Mouse (Mus musculus): ENCODE data around the gene Tmem56.

The Tmem56 gene

DNA sequence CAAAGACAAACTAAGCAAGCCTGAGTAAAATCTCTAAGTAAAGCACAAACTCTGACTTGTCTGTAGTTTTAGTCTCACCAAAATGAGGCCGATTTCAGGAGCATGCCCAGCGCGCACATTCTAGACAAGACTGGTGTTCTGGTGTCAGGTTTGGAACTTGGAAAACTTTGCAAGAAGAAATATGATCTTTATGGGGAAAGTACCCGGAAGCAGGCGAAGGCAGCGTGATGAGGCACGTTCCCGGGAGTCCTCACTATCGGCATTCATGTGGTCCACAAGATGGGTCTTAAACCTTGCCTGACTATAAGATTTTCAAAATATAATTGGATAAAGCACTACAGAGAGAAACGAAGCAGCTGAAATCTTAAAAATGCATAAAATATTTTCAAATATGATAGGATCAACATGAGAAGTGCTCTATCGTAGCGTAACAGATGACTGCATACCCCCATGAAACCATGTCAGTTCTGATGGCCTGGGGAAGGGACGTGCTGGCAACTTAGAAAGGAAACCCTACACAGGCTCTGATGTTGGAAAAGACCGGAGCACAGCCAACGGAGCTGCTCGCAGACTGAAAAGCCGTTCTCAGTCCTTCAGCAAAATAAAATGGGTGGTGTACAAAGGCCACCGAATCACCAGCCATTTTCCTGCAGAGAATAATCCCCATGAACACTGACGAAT, 76.6 kb downstream of the Tmem56 start:
- CTCF ChIA-PET: interaction anchor here in 1 of 4 experiments (1.0 kb wide), 1 partner anchor 35 kb away, joined by 4 read pairs; the partner anchor contains the start of gene Rwdd3

DNA sequence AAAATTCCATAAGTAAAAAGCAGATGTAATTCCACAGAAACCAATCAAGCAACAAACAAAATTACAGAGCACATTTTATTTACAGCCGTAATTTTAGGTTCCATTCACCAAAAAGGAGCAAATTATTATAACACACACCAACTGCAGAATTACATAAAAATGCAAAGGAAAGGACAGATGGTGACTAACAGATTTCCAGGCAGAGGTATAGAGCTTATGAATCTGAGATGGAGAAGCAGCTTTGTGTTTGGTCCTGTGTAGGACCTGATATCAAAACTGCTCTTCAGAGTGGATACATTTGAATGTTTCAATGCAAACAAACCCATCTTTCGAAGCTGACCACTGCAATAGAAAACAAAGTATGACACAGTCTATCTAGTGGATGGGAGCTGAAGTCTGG, 80.3 kb downstream of the Tmem56 start:
- POLR2A ChIA-PET: no interaction called here
- CTCF ChIA-PET: no interaction called here

More for the DNA sequence above, 76.6 kb downstream of the Tmem56 start:
- POLR2A ChIA-PET: interaction anchor here in 3 of 4 experiments (0.5 to 1.6 kb wide), 13 partner anchors 11 to 535 kb away, joined by 3 to 6 read pairs (median 4); partner anchors contain the start of genes Alg14 (in 2 of the 3) and Rwdd3 (in 2 of the 3)

DNA sequence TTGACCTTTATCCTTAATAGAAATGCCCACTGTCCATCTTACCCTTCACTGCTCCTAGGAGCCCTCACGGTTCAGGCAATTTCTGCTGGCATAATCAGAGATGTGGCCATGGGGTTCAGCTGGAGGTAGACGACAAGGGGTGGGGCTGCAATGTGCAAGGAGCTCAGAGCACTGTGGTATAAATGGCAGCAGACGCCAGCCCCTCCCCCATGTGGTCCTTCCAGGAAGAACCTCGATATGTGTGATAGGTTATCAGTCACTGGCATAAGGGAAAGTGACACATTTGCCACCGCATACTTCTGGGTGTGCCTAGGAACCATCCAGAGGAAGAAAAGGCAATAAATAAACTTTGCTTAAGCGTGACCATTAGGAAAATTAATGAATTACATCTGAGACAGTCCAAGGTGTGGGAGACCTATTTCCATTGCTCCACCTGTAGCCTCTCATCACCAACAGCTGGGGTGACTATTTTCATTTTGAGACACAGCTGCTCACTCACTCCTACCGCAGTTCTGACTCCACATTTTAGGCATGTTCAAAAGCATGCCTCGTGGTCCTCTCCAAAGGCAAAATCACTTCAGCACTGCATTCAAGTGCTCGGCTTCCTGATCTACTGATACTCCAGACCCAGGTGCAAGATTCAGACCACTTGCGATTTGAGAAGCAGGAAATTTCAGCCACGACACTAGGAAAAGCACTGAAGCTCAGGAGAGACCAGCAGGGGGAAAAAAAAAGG, 81.7 kb downstream of the Tmem56 start:
- POLR2A ChIA-PET: interaction anchor here in 1 of 4 experiments (1.3 kb wide), 1 partner anchor 90 kb away, joined by 5 read pairs; the partner anchor contains the start of gene Alg14
- CTCF ChIA-PET: interaction anchor here in 1 of 4 experiments (0.8 to 1.3 kb wide), 2 partner anchors 11 to 40 kb away, joined by 3 read pairs; no protein-coding TSS in a partner anchor

DNA sequence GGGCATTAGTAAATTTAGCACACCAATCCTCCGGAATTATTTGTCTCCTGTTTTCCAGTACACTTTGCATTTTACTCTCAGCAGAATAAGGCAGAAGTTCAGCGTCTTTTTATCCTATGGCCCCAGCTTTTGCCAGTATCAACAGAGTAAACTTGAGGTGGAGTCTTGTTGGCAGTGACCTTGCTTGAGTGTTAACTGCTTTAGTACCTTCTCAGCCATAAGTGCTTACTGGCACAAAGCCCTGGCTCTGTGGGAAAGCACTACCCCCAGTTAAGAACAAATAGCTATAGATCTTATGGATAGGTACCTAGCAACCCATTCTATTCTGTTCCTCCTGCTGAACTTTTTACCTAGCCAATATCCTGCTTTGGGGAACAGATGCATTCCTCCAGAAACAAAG, 93.7 kb downstream of the Tmem56 start:
- ChIA-PET POLR2A (interaction anchor here in 1 of 4 experiments (0.5 kb wide), 1 partner anchor 247 kb away, joined by 3 read pairs; no protein-coding TSS in a partner anchor), CTCF (no interaction called here)

- ChIA-PET POLR2A (no interaction called here), CTCF (no interaction called here)
These were observed 95.4 kb downstream of the Tmem56 start for GRCm38 (mm10) chr3:121187510-121187909.

DNA sequence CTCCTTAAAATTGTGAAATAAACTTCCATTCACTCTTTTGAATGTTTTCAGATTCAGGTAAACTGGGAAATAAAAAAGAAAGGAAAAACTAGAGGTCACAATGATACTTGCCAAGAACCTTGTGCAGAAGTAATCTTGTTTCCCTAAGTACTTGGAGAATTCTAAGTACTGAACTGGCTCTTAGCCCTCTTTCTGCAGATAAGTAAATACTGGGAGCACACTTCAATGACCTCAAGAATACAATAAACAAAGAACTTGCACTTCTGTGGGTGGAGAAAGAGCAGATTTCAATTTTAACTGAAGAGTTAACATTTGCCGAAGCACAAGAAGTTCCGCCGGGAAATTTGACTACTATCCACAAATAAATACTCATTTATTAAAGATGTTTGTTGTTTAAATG, 96.0 kb downstream of the Tmem56 start:
- CTCF ChIA-PET: no interaction called here
- POLR2A ChIA-PET: no interaction called here

DNA sequence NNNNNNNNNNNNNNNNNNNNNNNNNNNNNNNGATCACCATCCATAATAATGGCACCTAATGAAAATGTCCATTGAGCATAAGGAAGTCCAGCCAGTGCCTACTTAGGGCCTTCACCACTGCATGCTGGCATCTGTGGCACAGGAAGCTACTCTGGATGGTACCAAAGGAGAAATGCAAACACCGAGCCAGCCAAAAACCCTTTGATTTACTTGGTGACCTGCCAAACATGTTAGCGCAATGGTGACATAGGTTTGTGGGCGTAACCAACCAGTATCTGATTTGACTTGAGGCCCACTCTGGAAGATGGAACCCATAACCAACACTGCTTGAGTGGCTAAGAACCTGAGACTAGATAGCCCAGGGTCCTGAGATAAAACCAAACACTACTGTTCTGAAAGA, 97.7 kb downstream of the Tmem56 start:
- POLR2A ChIA-PET: no interaction called here
- CTCF ChIA-PET: no interaction called here

GRCm38 (mm10) chr3:121176011-121176410, 106.9 kb downstream of the Tmem56 start:
- ChIA-PET POLR2A (no interaction called here), CTCF (no interaction called here)

DNA sequence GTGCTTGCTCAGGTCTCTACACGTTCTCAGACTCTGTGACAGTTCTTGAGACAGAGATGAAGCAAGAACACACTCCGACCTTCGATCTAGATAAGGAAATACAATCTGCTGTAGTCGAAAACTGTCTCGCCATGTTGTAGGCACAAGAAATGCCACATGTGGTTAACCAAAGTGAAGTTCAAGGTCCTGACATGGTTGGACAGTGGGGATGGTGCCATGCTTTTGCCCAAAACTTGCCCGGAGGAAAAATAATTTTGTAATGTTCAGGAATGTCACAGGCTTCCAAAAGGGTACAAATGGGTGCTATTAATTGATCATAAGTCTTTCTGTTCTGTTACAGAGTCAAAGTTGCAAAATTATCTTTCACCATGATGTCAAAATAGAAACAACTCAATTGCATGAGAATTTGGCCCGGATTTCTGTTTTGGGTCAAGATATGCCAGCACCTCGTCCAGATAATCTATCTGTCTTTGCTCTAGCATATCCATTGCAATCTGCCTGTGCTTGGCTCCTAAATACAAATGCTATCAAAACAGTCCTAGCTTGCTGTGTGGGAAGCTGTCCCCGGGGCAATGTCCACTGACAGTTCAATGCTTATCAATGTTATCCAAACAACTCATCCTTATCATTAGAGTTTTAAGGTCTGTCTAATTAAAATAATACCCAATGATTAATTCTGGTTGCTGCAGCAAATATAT, 108.5 kb downstream of the Tmem56 start:
- ChIA-PET POLR2A (interaction anchor here in 1 of 4 experiments (0.5 kb wide), 1 partner anchor 318 kb away, joined by 9 read pairs; no protein-coding TSS in a partner anchor), CTCF (no interaction called here)

- ChIA-PET POLR2A (interaction anchor here in 2 of 4 experiments (1.8 to 1.9 kb wide), 2 partner anchors 34 to 118 kb away, joined by 5 to 13 read pairs; partner anchors contain the start of gene Alg14 (in 1 of the 2)), CTCF (interaction anchor here in 2 of 4 experiments (0.6 kb wide), 2 partner anchors 329 to 979 kb away, joined by 3 to 11 read pairs; no protein-coding TSS in a partner anchor)
These were observed 110.2 kb downstream of the Tmem56 start for GRCm38 (mm10) chr3:121172718-121173117.

DNA sequence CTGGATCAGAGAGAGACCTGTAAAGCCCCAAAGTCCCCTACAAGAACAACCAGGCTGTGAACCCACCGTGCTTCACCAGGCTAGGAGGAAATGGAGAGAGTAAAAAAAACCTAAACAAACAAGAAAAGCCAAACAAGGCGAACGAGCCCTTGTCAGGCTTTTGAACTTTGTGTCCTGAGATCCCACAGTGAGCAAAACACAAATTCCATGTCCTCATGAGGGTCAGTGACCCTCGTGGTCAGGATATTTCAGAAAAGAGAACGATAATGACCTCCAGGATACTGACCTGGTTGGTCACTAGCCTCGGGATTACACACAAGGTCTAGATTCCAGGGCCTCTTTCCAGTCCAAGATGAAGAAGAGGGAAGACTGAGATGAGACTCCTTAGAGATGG, 111.0 kb downstream of the Tmem56 start:
- ChIA-PET CTCF (interaction anchor here (0.6 to 2.4 kb wide), 30 partner anchors 8 to 564 kb away, joined by 3 to 24 read pairs (median 4); partner anchors contain the start of gene Alg14 (in 3 of the 4)), POLR2A (interaction anchor here in 3 of 4 experiments (0.6 to 2.3 kb wide), 28 partner anchors 8 to 565 kb away, joined by 3 to 16 read pairs (median 3); partner anchors contain the start of gene Alg14 (in 3 of the 3))

GRCm38 (mm10) chr3:121171243-121171871, 111.5 kb downstream of the Tmem56 start, which contains the start of gene Rwdd3:
Gene Rwdd3, minus strand, starts transcription at chr3:121171695.
- POLR2A ChIA-PET: interaction anchor here in 3 of 4 experiments (0.6 to 2.3 kb wide), 31 partner anchors 8 to 567 kb away, joined by 3 to 16 read pairs (median 3); partner anchors contain the start of gene Alg14 (in 3 of the 3)

DNA sequence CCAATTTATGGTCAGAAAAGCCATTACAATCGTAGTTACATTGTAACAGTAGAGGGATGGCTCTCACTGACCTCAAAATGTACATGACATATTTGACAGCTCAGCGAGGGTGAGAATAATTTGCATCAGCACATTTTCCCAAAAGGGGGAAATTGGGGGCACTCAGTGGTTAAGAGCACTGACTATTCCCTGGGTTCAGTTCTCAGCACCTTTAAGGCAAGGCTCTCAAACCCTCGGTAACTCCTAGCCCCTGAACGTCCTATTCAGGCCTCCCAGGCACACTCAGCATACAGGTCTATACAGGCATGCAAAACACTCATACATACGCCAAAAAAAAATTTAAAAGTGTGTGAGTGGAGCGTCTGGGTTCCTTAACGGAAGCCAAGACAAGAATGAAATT, 112.3 kb downstream of the Tmem56 start:
- POLR2A ChIA-PET: interaction anchor here in 3 of 4 experiments (0.8 to 2.3 kb wide), 15 partner anchors 8 to 566 kb away, joined by 3 to 16 read pairs (median 4); partner anchors contain the start of gene Alg14 (in 3 of the 3)

More at GRCm38 (mm10) chr3:121171243-121171871, 111.5 kb downstream of the Tmem56 start, which contains the start of gene Rwdd3:
- CTCF ChIA-PET: interaction anchor here (0.5 to 2.4 kb wide), 42 partner anchors 8 to 622 kb away, joined by 3 to 24 read pairs (median 3); partner anchors contain the start of gene Alg14 (in 3 of the 4)

GRCm38 (mm10) chr3:121169092-121169942, 113.6 kb downstream of the Tmem56 start:
- ChIA-PET POLR2A (interaction anchor here in 2 of 4 experiments (0.6 to 1.2 kb wide), 3 partner anchors 12 to 260 kb away, joined by 4 read pairs; no protein-coding TSS in a partner anchor), CTCF (interaction anchor here in 1 of 4 experiments (0.9 kb wide), 1 partner anchor 568 kb away, joined by 4 read pairs; no protein-coding TSS in a partner anchor)

More for the DNA sequence above, 112.3 kb downstream of the Tmem56 start:
- CTCF ChIA-PET: interaction anchor here in 3 of 4 experiments (0.5 to 2.4 kb wide), 18 partner anchors 8 to 565 kb away, joined by 3 to 24 read pairs (median 4); partner anchors contain the start of gene Alg14 (in 2 of the 3)

DNA sequence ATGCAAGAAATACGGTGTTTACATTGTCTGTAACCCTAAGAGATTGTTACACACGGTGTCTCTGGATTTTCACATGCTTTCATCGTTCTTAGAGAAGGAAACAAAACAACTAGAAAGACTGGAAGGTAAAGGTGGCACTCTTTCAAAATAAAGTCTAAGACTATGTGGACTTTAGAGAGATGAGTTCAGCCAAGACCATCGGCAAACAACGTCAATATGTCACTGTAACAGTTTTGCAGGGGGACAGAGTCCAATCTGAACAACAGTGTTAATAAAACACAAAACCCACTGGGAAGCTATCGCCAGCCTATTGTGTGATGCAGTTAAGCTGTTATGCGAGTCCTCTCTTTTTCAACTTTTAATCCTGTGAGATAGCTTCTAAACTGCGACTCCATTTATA, 114.3 kb downstream of the Tmem56 start:
- CTCF ChIA-PET: no interaction called here
- POLR2A ChIA-PET: interaction anchor here in 2 of 4 experiments (0.6 to 1.2 kb wide), 2 partner anchors 11 to 177 kb away, joined by 4 read pairs; no protein-coding TSS in a partner anchor

DNA sequence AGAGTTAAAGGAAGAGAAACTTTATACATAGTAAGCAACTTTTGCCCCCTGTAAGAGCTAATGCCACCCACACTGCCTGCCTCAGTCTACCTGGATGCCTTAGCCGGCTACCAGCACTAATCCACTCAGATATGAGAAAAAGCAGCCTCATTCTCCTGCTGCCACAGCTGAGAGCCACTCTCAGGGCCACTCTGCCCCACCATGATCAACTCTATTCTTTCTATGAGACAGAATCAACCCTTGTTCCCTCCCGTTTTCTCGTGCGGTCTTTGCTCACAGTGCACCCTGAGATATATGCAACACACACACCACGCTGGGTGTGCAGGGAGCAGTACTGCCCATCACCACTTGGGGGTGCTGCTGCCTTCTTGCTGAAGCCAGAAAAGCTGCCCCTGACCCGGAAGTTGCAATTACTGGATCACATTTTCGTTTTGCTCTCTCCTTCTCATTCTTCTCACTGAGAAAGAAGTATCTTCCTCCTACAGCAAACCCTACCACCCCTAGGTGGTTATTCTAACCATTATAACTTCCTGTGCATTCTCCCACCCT, 119.6 kb downstream of the Tmem56 start:
- CTCF ChIA-PET: interaction anchor here (0.6 to 2.1 kb wide), 11 partner anchors 8 to 1866 kb away, joined by 3 to 19 read pairs (median 4); partner anchors contain the start of genes Rwdd3 (in 3 of the 4) and Slc44a3 (in 1 of the 4)
- POLR2A ChIA-PET: interaction anchor here in 3 of 4 experiments (0.6 to 2.6 kb wide), 6 partner anchors 8 to 173 kb away, joined by 3 to 7 read pairs (median 4); partner anchors contain the start of gene Rwdd3 (in 2 of the 3)

All from embryonic stem cell, embryonic (primary cell).